Mouse (Mus musculus) erythroblast, embryonic 14.5 days (primary cell): ENCODE data around the gene Pou2f2. TPM values are rescaled to one million over a fixed set of nuclear protein-coding genes. Genes with fewer than 3 reads are reported as not detected.

Source experiments
- H3K27me3 ChIP-seq: 2 replicates; pipeline ENCODE4 v1.6.1; 2012; ENCODE audit warnings: inconsistent platforms; ENCODE audit not compliant: control insufficient read depth
- H3K36me3 ChIP-seq: 2 replicates; pipeline ENCODE4 v1.6.1; 2012; ENCODE audit warnings: mild to moderate bottlenecking, inconsistent platforms; ENCODE audit not compliant: control insufficient read depth
- H3K4me1 ChIP-seq: 2 replicates; pipeline ENCODE4 v1.6.1; 2012; ENCODE audit warnings: inconsistent platforms; ENCODE audit not compliant: control insufficient read depth
- H3K4me3 ChIP-seq: replicated peaks from 2 replicates; pipeline ENCODE3; 2012; ENCODE audit warnings: moderate library complexity, mild to moderate bottlenecking, inconsistent platforms
- H3K9me3 ChIP-seq: 2 replicates; pipeline ENCODE4 v1.6.1; 2012; ENCODE audit warnings: low read length, inconsistent platforms, mixed read lengths; ENCODE audit not compliant: control insufficient read depth
- GATA1 ChIP-seq: IDR thresholded peaks from 2 replicates; pipeline ENCODE4 v1.6.1; 2012; ENCODE audit warnings: low read length, inconsistent platforms, mixed read lengths
- TAL1 ChIP-seq: IDR thresholded peaks from 3 replicates; pipeline ENCODE4 v1.6.1; 2012; ENCODE audit warnings: low read length, inconsistent platforms, mixed read lengths
- polyA plus RNA-seq: library from polyadenylated mRNA; stranded (reverse); fragments of >175 nt; gene quantifications from 2 replicates; pipeline ENCODE4 v1.2.3, GENCODE M21; 2012

Pou2f2 gene
- polyA plus RNA-seq, 1 experiment = 0.29 TPM

DNA sequence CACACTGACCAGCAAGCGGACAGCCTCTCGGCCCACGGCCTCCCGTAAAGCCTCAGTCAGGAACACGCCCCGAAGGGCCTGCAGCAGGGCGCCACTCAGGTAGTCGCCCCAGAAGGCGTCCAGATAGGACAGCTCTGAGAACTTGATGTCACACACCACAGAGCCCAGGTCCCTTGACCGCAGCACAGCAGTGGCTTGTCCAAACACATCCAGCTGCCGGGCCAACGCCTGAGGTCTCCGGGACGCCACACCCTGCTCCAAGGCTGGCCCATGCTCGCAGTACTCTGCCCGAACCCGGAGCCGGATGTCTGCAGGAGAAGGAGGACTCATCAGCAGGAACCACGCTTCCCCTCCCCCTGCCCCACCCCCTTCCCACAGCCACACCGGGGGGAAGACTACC is 24.1 kb upstream of the Pou2f2 start:
- no peaks in the 10 kb centered on the region for H3K9me3 ChIP-seq
- H3K36me3 ChIP-seq = peaks cover 95% of the 10 kb centered on the region
- H3K4me1 ChIP-seq = peaks cover 61% of the 10 kb centered on the region
- no peak overlapping the region for H3K4me3 ChIP-seq
- H3K27me3 ChIP-seq = no peaks in the 10 kb centered on the region
- TF ChIP-seq TAL1 = no peak

DNA sequence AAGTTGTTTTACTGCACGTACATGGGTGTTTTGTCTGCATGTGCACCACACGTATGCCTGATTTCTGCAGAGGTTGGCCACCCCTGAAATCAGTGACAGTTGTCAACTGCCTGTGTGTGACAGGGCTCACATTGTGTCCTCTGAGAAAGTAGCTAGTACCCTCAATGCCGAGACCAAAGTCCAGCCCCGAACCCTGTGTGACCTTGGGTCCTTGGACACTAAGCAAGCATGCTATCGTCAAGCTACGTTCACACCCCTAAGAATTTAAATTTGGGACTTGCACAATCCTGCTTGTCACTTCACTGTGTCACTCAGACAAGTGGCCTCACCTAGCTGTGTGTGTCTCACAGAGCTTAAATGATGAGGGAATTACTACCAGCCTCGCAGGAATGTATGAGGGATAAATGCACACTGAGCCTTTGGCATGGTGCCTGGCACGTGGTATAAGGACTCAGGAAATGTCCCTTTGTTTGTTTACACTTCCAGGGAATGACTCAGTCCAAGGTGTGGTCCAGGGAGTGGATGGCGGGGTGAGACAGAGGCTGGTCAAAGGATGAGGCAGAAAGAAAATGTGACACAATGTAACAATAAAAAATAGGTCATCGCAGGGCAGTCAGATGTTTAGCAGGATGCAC is 18.0 kb upstream of the Pou2f2 start:
- H3K9me3 ChIP-seq = no peaks in the 10 kb centered on the region
- TF ChIP-seq GATA1 (no peak), TAL1 (no peak)
- H3K4me1 ChIP-seq = peaks cover 60% of the 10 kb centered on the region
- H3K27me3 ChIP-seq = no peaks in the 10 kb centered on the region
- H3K4me3 ChIP-seq = no peak overlapping the region
- H3K36me3 ChIP-seq = peaks cover 38% of the 10 kb centered on the region

- H3K36me3 ChIP-seq = peaks cover 24% of the 10 kb centered on the region
- no peak for TF ChIP-seq GATA1
- TF ChIP-seq TAL1 = no peak
- peaks cover 61% of the 10 kb centered on the region for H3K4me1 ChIP-seq
- no peak overlapping the region for H3K4me3 ChIP-seq
- H3K9me3 ChIP-seq = no peaks in the 10 kb centered on the region
- H3K27me3 ChIP-seq = no peaks in the 10 kb centered on the region
These were observed 16.6 kb upstream of the Pou2f2 start for GRCm38 (mm10) chr7:25196107-25196506.

DNA sequence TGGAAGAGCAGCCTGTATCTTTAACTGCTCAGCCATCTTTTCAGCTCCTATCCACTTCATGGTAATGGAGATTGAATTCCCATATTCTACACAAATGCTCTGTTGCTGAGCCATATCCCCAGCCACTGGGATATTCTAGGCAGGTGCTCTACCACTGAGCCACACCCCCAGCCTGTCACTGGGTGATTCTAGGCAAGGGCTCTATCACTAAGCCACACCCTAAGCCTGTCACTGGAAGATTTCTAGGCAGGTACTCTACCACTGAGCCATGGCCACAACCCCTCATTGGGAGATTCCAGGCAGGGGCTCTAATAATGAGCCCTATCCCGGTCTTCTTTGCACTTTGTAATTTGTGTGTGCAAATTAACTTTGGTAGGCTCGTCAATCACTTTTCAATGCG is 15.6 kb upstream of the Pou2f2 start:
- Histone ChIP-seq H3K36me3 (peaks cover 15% of the 10 kb centered on the region), H3K4me1 (peaks cover 65% of the 10 kb centered on the region), H3K4me3 (peak overlapping the region; percentile 23), H3K27me3 (no peaks in the 10 kb centered on the region), H3K9me3 (no peaks in the 10 kb centered on the region)
- TF ChIP-seq GATA1 = peak; percentile 31; the same call in 1 of the 2 replicates
- peak; percentile 59; the same call in 2 of the 3 replicates for TF ChIP-seq TAL1

- no peaks in the 10 kb centered on the region for H3K9me3 ChIP-seq
- no peak for TF ChIP-seq GATA1
- no peak for TF ChIP-seq TAL1
- H3K27me3 ChIP-seq = peaks cover 7% of the 10 kb centered on the region
- peaks cover 56% of the 10 kb centered on the region for H3K4me1 ChIP-seq
- H3K36me3 ChIP-seq = no peaks in the 10 kb centered on the region; the same call in 1 of the 2 replicates
- H3K4me3 ChIP-seq = no peak overlapping the region
These were observed 12.6 kb upstream of the Pou2f2 start for GRCm38 (mm10) chr7:25192110-25192509.

DNA sequence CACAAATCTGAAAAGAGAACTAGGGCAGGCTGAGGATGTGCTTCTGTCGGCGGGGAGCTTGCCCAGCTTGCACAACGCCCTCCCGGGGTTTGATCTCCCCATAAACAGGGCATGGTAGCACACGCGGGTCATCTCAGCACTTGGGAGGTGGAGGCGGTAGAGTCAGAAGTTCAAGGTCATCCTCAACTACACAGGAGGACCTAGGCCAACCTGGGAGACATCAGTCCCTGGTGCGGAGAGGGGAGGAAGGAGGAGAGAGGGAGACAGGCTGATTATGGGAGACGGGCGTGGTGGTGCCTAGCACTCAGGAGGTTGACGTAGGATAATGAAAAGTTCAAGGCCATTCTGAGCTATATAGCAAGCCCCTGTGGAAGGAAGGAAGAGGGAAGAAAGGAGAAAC is 11.3 kb upstream of the Pou2f2 start:
- no peak overlapping the region for H3K4me3 ChIP-seq
- no peaks in the 10 kb centered on the region for H3K36me3 ChIP-seq
- H3K9me3 ChIP-seq = no peaks in the 10 kb centered on the region
- peaks cover 9% of the 10 kb centered on the region for H3K27me3 ChIP-seq
- peaks cover 45% of the 10 kb centered on the region for H3K4me1 ChIP-seq
- TF ChIP-seq GATA1 (no peak), TAL1 (no peak)

DNA sequence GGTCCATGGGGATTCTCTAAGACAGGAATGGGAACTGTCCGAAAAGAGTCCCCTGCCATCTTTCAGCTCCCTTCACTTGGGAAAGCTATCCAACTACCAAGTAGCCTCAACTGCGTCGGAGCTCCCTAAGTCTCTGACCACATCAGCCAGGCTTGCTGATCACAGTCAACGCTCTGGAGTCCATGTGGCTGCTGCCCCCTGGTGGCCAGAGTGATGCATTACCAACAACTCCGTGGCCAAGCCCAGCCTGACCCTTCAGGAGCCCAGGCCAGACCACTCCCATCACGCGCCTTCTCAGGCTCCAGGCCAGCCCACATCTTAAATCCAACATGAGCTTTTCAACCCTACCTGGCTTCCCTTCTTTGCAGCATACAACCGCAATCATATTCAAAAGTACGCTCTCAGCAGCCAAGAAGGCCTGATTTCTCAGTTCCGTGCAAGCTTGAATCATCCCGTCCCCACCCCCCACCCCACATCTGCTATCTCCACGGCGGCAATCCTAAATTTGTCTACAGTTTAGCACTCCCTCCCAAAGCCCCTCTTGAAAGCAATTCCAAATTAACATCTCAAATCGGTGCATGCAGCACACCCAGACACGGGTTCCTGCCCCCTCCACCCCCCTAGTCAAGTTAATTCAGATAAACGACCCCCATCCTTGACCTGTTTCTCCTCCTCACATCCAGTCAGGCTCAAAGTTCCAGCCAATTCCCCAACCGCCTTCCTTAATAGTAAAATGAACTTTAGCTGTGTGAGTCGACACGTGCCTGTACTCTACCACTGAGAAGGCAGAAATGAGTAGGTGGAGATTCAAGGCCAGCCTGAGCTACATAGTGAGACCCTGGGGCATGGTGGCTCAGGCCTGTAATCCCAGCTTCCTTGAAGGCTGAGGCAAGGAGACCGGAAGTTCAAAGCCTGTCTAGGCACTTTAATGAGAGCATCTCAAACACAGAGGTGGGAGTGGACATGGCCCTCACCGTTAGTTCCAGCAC is 8.4 kb upstream of the Pou2f2 start:
- Histone ChIP-seq H3K9me3 (no peaks in the 10 kb centered on the region), H3K4me3 (no peak overlapping the region), H3K4me1 (peaks cover 27% of the 10 kb centered on the region), H3K27me3 (peaks cover 32% of the 10 kb centered on the region), H3K36me3 (no peaks in the 10 kb centered on the region)
- TF ChIP-seq TAL1 (no peak), GATA1 (no peak)

DNA sequence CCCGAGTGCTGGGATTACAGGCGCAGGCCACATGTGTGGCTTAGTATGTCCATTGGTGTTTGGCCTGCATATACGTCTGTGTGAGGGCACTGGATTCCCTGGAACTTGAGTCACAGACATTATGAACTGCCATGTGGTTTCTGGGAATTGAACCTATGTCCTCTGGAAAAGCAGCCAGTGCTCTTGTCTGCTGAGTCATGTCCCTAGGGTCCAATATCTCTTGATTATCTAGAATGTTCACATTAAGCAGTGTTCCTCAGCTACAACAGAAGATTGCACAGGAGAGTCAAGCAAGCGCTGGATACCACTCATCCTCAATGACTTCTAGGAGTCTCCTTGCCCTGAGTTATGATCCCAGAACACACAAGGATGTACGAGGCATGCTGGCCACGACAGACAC is 4.6 kb upstream of the Pou2f2 start:
- Histone ChIP-seq H3K27me3 (peaks cover 71% of the 10 kb centered on the region), H3K4me1 (peaks cover 30% of the 10 kb centered on the region)

DNA sequence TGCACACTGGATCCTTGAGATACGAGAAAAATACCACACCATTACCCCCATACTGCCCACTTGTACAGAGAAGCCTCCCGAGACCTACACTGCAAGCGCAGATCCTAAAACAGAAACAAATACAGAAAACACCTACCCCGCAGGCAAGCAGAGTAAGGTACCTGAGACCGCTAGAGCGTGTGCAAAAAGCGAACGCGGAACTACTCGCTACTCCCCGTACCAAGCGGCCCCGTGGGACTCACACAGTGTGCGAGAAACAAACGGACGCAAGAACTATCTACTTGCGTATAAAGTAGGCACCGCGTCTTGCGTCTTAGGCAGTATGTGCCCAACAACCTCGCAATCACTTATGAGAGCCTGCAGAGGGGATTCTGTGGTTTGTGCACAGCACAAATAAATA is 2.3 kb upstream of the Pou2f2 start:
- peaks cover 22% of the 10 kb centered on the region for H3K4me1 ChIP-seq
- H3K36me3 ChIP-seq = no peaks in the 10 kb centered on the region
- no peak overlapping the region for H3K4me3 ChIP-seq

More for the DNA sequence above, 4.6 kb upstream of the Pou2f2 start:
- Histone ChIP-seq H3K9me3 (peaks cover 7% of the 10 kb centered on the region; the same call in 1 of the 2 replicates), H3K4me3 (no peak overlapping the region), H3K36me3 (no peaks in the 10 kb centered on the region)
- TF ChIP-seq GATA1 (no peak), TAL1 (no peak)

More for the DNA sequence above, 2.3 kb upstream of the Pou2f2 start:
- Histone ChIP-seq H3K9me3 (peaks cover 9% of the 10 kb centered on the region; the same call in 1 of the 2 replicates), H3K27me3 (peaks cover 85% of the 10 kb centered on the region)
- no peak for TF ChIP-seq TAL1
- no peak for TF ChIP-seq GATA1
